Mouse (Mus musculus): ENCODE measurements at regions not wholly inside any gene's neighbourhood (a gene's known extent, or its start where the extent isn't known, plus 50 kb on each side); places are given as distances from the start of the nearest gene placed in this dataset.
A peak's percentile ranks its signal among the peaks of the same experiment; 100 is the strongest.

GRCm38 (mm10) chr15:11774717-11775116, 132.4 kb downstream of the Npr3 start:
- no peak for DNase-seq

GRCm38 (mm10) chr15:11770596-11770995, 136.5 kb downstream of the Npr3 start:
- no peak for DNase-seq

- no peak for DNase-seq
Observed at GRCm38 (mm10) chr15:11757963-11758362, 149.1 kb downstream of the Npr3 start.

GRCm38 (mm10) chr15:11756786-11757185, 150.3 kb downstream of the Npr3 start:
- DNase-seq, result no peak

GRCm38 (mm10) chr15:11753216-11753615, 153.9 kb downstream of the Npr3 start:
- peak; percentile 69 to 75 for DNase-seq

- no peak for DNase-seq
Observed at GRCm38 (mm10) chr15:11750893-11751292, 156.2 kb downstream of the Npr3 start.

GRCm38 (mm10) chr15:11749509-11749908, 157.6 kb downstream of the Npr3 start:
- no peak for DNase-seq

- DNase-seq, result no peak
Observed at GRCm38 (mm10) chr15:11748306-11748705, 158.8 kb downstream of the Npr3 start.

GRCm38 (mm10) chr15:11746754-11747153, 160.3 kb downstream of the Npr3 start:
- DNase-seq, result peak; percentile 43 to 71

GRCm38 (mm10) chr15:11745629-11746372, 161.3 kb downstream of the Npr3 start:
- peak; percentile 33 to 35 for DNase-seq

- peak; percentile 41 to 46 for DNase-seq
Observed at GRCm38 (mm10) chr15:11744903-11745302, 162.2 kb downstream of the Npr3 start.

GRCm38 (mm10) chr15:11744296-11744695, 162.8 kb downstream of the Npr3 start:
- no peak for DNase-seq

GRCm38 (mm10) chr15:11742820-11743219, 164.3 kb downstream of the Npr3 start:
- DNase-seq, result no peak

GRCm38 (mm10) chr15:11742346-11742729, 164.7 kb downstream of the Npr3 start:
- peak; percentile 21 to 35 for DNase-seq

GRCm38 (mm10) chr15:11741598-11742345, 165.3 kb downstream of the Npr3 start:
- DNase-seq, result no peak

GRCm38 (mm10) chr15:11737436-11738000, 169.6 kb downstream of the Npr3 start:
- DNase-seq, result no peak

- DNase-seq, result no peak
Observed at GRCm38 (mm10) chr15:11734639-11735265, 172.3 kb downstream of the Npr3 start.

- no peak for DNase-seq
Observed at GRCm38 (mm10) chr15:11729381-11729780, 177.7 kb downstream of the Npr3 start.

GRCm38 (mm10) chr15:11725620-11726530, 181.2 kb downstream of the Npr3 start:
- DNase-seq, result peak in 1 of 2 experiments; percentile 35

GRCm38 (mm10) chr15:11720645-11721044, 186.4 kb downstream of the Npr3 start:
- DNase-seq, result no peak

- peak in 1 of 2 experiments; percentile 33 for DNase-seq
Observed at GRCm38 (mm10) chr15:11716168-11716842, 190.8 kb downstream of the Npr3 start.

Data from heart, adult 18-20 months (tissue).